24 mouse cellular contexts compared by ENCODE assay signal in genomic region chr2:169154881-169155280, GRCm38 (mm10).
DNase-seq lines count a peak whose midpoint lies in the region; ATAC-seq and TF ChIP-seq lines count a peak whose summit lies in the region.
"Had no signal": no experiment of that assay in that cellular context is flagged by ENCODE, and none has a peak within 500 bp of the region (broad histone marks: within the 10 kb centered on the region; RNA-seq: fewer than 3 reads in every experiment).

No protein-coding gene starts in this region.

- no peaks in the 10 kb centered on the region for H3K27me3 ChIP-seq in hindbrain, embryonic 13.5 days
- no peaks in the 10 kb centered on the region for H3K27me3 ChIP-seq in hindbrain, embryonic 16.5 days (replicated peaks; ENCODE audit: control insufficient read depth, insufficient read depth, low read length)
- no peaks in the 10 kb centered on the region for H3K27me3 ChIP-seq in midbrain, embryonic 15.5 days (replicated peaks)
- H3K27me3 ChIP-seq in midbrain, postnatal 0 days (ENCODE audit: insufficient read depth, low read length): no peaks in the 10 kb centered on the region
- no peaks in the 10 kb centered on the region for H3K27me3 ChIP-seq in midbrain, embryonic 16.5 days (ENCODE audit: control insufficient read depth, insufficient read depth, low read depth, low read length)
- H3K27me3 ChIP-seq: embryonic facial prominence, embryonic 13.5 days; forebrain, embryonic 12.5 days; liver, embryonic 13.5 days; Patski; stomach, embryonic 15.5 days had no signal

- DNase-seq in midbrain, postnatal 0 days (ENCODE audit: low spot score): no peak
- no peak for DNase-seq in adrenal gland, postnatal 25 days
- DNase-seq in left cerebral cortex, postnatal 14 days (ENCODE audit: low spot score in 2 of 2): no peak
- DNase-seq: adrenal gland, adult 2 months; cerebellum, adult 18-20 months; cerebellum, postnatal 14 days; gastrocnemius, postnatal 36 days; kidney, adult 2 months; kidney, postnatal 10 days; liver, embryonic 13.5 days; lung, adult 2 months; lung, postnatal 14 days; thymus, adult 18-20 months; thymus, postnatal 36 days had no signal

- intact Hi-C loops in left cerebral cortex, postnatal 14 days (cut with DNase I): no loop called here

- no peaks in the 10 kb centered on the region for H3K36me3 ChIP-seq in hindbrain, embryonic 13.5 days
- H3K36me3 ChIP-seq in hindbrain, embryonic 16.5 days (ENCODE audit: control insufficient read depth, insufficient read depth, low read length): no peaks in the 10 kb centered on the region
- no peaks in the 10 kb centered on the region for H3K36me3 ChIP-seq in midbrain, embryonic 15.5 days (replicated peaks)
- H3K36me3 ChIP-seq in midbrain, postnatal 0 days (ENCODE audit: insufficient read depth, low read length): no peaks in the 10 kb centered on the region
- no peaks in the 10 kb centered on the region for H3K36me3 ChIP-seq in midbrain, embryonic 16.5 days (ENCODE audit: control insufficient read depth, insufficient read depth, low read length)
- H3K36me3 ChIP-seq: embryonic facial prominence, embryonic 13.5 days; forebrain, embryonic 12.5 days; liver, embryonic 13.5 days; stomach, embryonic 15.5 days had no signal

- peaks cover 35% of the 10 kb centered on the region for H3K4me1 ChIP-seq in hindbrain, embryonic 13.5 days (replicated peaks)
- H3K4me1 ChIP-seq in hindbrain, embryonic 16.5 days (ENCODE audit: control insufficient read depth, insufficient read depth, low read depth, low read length): peaks cover 10% of the 10 kb centered on the region
- peaks cover 21% of the 10 kb centered on the region for H3K4me1 ChIP-seq in midbrain, embryonic 15.5 days
- H3K4me1 ChIP-seq in midbrain, postnatal 0 days (ENCODE audit: insufficient read depth, low read length): peaks cover 5% of the 10 kb centered on the region; the same call in 1 of the 2 replicates
- peaks cover 21% of the 10 kb centered on the region for H3K4me1 ChIP-seq in midbrain, embryonic 16.5 days (ENCODE audit: control insufficient read depth, insufficient read depth, low read length)
- H3K4me1 ChIP-seq: liver, embryonic 13.5 days; stomach, embryonic 15.5 days had no signal

- no peak for TF ChIP-seq CTCF in midbrain, postnatal 0 days (IDR thresholded peaks at IDR 0.05)

- H3K9me3 ChIP-seq in hindbrain, embryonic 13.5 days: no peaks in the 10 kb centered on the region
- H3K9me3 ChIP-seq in hindbrain, embryonic 16.5 days (ENCODE audit: control insufficient read depth, low read length): no peaks in the 10 kb centered on the region
- H3K9me3 ChIP-seq in midbrain, embryonic 15.5 days: no peaks in the 10 kb centered on the region
- no peaks in the 10 kb centered on the region for H3K9me3 ChIP-seq in midbrain, postnatal 0 days (ENCODE audit: low read length)
- H3K9me3 ChIP-seq in midbrain, embryonic 16.5 days (replicated peaks; ENCODE audit: control insufficient read depth, low read length, poor library complexity, severe bottlenecking): no peaks in the 10 kb centered on the region
- H3K9me3 ChIP-seq: embryonic facial prominence, embryonic 13.5 days; forebrain, embryonic 12.5 days; liver, embryonic 13.5 days; stomach, embryonic 15.5 days had no signal

- H3K4me3 ChIP-seq in hindbrain, embryonic 13.5 days: no peak overlapping the region
- no peak overlapping the region for H3K4me3 ChIP-seq in hindbrain, embryonic 16.5 days (ENCODE audit: low read length)
- H3K4me3 ChIP-seq in midbrain, embryonic 15.5 days: no peak overlapping the region
- H3K4me3 ChIP-seq in midbrain, postnatal 0 days (ENCODE audit: low read depth, low read length): no peak overlapping the region
- no peak overlapping the region for H3K4me3 ChIP-seq in midbrain, embryonic 16.5 days (ENCODE audit: low read depth, low read length)
- H3K4me3 ChIP-seq: embryonic facial prominence, embryonic 13.5 days; erythroblast, embryonic 14.5 days; forebrain, embryonic 12.5 days; liver, embryonic 13.5 days; stomach, embryonic 15.5 days had no signal

- no peak overlapping the region for H3K4me2 ChIP-seq in hindbrain, embryonic 13.5 days
- H3K4me2 ChIP-seq in hindbrain, embryonic 16.5 days (ENCODE audit: low read length): no peak overlapping the region
- no peak overlapping the region for H3K4me2 ChIP-seq in midbrain, embryonic 15.5 days
- H3K4me2 ChIP-seq in midbrain, postnatal 0 days (ENCODE audit: low read depth, low read length, poor library complexity, severe bottlenecking): no peak overlapping the region
- 0 out of 2 replicates have a peak overlapping the region, but pooled peaks have one; percentile 2 for H3K4me2 ChIP-seq in midbrain, embryonic 16.5 days (ENCODE audit: low read length)
- H3K4me2 ChIP-seq: embryonic facial prominence, embryonic 13.5 days; forebrain, embryonic 12.5 days; liver, embryonic 13.5 days; stomach, embryonic 15.5 days had no signal

- H3K9ac ChIP-seq in hindbrain, embryonic 13.5 days: 0 out of 2 replicates have a peak overlapping the region, but pooled peaks have one; percentile 8
- no peak overlapping the region for H3K9ac ChIP-seq in hindbrain, embryonic 16.5 days (ENCODE audit: low read depth, low read length)
- H3K9ac ChIP-seq in midbrain, embryonic 15.5 days: no peak overlapping the region
- no peak overlapping the region for H3K9ac ChIP-seq in midbrain, postnatal 0 days (replicated peaks; ENCODE audit: low read length, poor library complexity, severe bottlenecking)
- H3K9ac ChIP-seq in midbrain, embryonic 16.5 days (ENCODE audit: low read depth, low read length): no peak overlapping the region
- H3K9ac ChIP-seq: embryonic facial prominence, embryonic 13.5 days; forebrain, embryonic 12.5 days; liver, embryonic 13.5 days; stomach, embryonic 15.5 days had no signal

- H3K27ac ChIP-seq in hindbrain, embryonic 13.5 days: peak overlapping the region; percentile 77
- H3K27ac ChIP-seq in hindbrain, embryonic 16.5 days (ENCODE audit: low read depth, low read length): no peak overlapping the region
- H3K27ac ChIP-seq in midbrain, embryonic 15.5 days: no peak overlapping the region
- H3K27ac ChIP-seq in midbrain, postnatal 0 days (ENCODE audit: low read depth, low read length): no peak overlapping the region
- no peak overlapping the region for H3K27ac ChIP-seq in midbrain, embryonic 16.5 days (ENCODE audit: low read length)
- H3K27ac ChIP-seq: embryonic facial prominence, embryonic 13.5 days; forebrain, embryonic 12.5 days; liver, embryonic 13.5 days; stomach, embryonic 15.5 days had no signal

- 68% methylated on average over 12 of the region's 12 CpGs for WGBS in hindbrain, embryonic 13.5 days
- WGBS in hindbrain, embryonic 16.5 days: 70% methylated on average over 12 of the region's 12 CpGs
- 67% methylated on average over 12 of the region's 12 CpGs for WGBS in midbrain, embryonic 15.5 days
- WGBS in midbrain, postnatal 0 days: 62% methylated on average over 12 of the region's 12 CpGs
- 58% methylated on average over 12 of the region's 12 CpGs for WGBS in midbrain, embryonic 16.5 days

- ATAC-seq in hindbrain, embryonic 13.5 days (ENCODE audit: low FRiP score): peak; percentile 70; the same call in 1 of the 2 replicates
- ATAC-seq in hindbrain, embryonic 16.5 days: no peak
- ATAC-seq in midbrain, embryonic 15.5 days (replicated peaks): 0 out of 2 replicates have a peak, but pooled peaks have one; percentile 37
- ATAC-seq in midbrain, postnatal 0 days (ENCODE audit: low FRiP score): no peak
- no peak for ATAC-seq in midbrain, embryonic 16.5 days
- ATAC-seq: inflammation-experienced regulatory T-cells, adult 6 months; Patski had no signal

Comparison
In these comparisons a context has a peak if more than half of its experiments do, and no peak if none do; other contexts are left out.
1. ATAC-seq: peak in hindbrain, embryonic 13.5 days (single experiment) and midbrain, embryonic 15.5 days (single experiment); none in hindbrain, embryonic 16.5 days (single experiment), midbrain, postnatal 0 days (single experiment) and midbrain, embryonic 16.5 days (single experiment).